Mouse (Mus musculus) adrenal gland, postnatal 25 days (tissue): ENCODE results near the gene Col9a1. TPM values are rescaled to one million over a fixed set of nuclear protein-coding genes. Genes with fewer than 3 reads are reported as not detected.

Experiments
- DNase-seq: peaks from one replicate; pipeline ENCODE4 v3.0.0; 2021; ENCODE audit warnings: mixed read lengths
- long read RNA-seq: library from polyadenylated mRNA; stranded (forward); transcript quantifications from one replicate; pipeline ENCODE4 v2.0.0, GENCODE M21; 2021
- total RNA-seq: library from RNA; stranded (reverse); gene quantifications from 2 replicates; pipeline ENCODE4 v1.2.3, GENCODE M21; 2021

The Col9a1 gene
- not detected in 2 replicates for total RNA-seq
- long read RNA-seq = 0 reads

DNA sequence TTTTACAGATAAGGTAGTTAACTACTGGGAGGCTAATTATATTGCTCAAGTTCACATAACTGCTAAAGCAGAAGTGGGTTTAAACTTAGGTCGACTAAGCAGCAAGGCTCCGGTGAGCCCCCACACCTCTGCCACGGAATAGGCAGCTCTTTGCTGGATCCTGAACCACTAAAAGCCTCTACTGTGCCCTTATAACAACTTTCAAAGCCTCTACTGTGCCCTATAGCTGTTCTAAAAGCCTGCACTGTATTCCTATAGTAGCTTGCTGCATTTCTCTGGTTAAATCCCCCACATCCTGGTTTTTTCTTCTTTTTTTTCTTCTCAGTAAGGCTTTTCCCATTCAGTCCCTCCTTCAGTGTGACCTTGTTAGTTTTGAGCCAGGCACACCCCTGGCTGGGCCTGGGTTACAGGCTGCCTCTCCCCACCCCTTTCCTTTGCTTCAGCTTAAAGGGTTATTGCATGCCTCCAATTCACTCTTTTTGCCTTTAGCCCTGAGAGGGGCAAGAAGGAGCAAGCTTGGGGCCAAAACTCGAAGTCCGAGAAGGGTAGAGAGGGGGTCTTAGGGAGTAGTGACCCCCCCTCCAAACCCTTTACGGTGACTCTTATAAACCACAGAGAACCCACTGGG lies at the start of gene Col9a1:
Gene Col9a1 (plus strand): TSS at position 387 of the 628 bp plus-strand sequence.
- no peak for DNase-seq

DNA sequence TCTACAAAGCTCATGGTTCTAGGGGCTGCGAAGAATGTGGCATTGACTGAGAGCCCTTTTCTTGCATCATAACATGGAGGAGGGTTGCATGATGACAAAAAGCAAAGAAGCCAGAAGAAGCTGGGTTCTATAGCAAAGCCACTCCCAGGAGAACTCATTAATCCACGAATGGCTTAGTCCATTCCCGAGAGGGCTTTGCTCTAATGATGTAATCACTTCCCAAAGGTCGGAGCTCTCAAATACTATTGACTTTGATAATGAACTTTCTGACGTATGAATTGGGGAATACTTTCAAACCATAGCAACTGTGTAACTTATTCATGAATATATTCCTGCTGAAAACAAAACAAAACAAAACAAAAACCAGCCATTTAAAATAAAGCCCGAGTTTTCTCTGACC lies 49.5 kb upstream of the Col9a1 start:
- no peak for DNase-seq

DNA sequence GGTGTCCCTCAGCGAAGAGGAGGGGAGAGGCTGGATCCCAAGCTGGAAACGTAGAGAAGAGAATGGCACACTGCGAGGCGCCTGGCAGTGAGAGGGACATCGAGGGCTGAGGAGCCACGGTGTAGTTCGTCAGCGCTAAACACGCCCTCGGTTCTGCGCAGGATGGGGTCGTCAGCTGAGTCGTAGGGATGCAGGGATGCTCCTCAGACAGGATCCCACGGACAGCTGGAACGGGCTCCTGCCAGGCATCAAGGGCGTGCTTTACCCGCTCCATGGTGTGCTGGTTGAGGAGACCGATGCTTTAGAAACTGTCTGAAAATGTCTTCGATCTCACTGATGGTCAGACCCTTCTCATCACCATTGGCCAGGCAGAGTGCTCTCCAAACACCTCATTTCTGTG lies 43.6 kb upstream of the Col9a1 start:
- no peak for DNase-seq

DNA sequence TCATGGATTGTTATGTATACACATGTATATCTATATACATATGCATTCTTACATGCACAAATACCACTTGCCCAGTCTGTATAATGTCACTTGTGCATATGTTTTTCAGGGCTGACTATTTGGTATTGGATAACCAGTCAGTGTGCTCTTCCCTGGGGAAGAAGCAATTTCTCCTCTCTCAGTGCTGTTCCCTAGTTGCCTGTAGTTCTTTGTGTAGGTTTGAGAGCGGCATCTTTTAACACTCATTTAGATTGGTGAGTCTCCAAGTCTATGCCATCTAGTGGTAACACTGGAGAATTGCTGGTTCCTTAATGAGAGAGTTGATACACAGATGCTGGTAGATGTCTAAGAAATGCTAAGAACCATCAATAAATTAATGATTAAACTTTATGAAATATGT lies 42.6 kb upstream of the Col9a1 start:
- no peak for DNase-seq

DNA sequence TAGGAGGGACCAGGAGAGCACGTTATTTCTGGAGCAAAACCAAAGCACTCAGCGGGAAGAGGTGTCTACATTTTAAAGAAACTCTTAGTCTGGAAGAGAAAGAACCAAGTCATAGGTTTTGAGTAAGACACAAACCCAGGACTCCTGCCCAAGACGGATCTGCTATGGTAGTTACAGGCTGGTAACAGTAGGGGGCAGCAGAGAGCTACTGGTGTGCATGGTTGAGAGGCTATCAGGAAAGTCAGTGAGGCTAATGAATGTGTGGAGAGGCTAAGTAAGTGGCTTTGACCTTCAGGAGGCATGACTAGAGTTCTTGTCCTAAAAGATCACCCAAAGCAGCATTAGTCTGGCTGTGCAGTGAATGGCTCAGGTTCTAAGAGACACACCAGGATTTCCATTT lies 40.3 kb upstream of the Col9a1 start:
- peak; percentile 56 for DNase-seq

DNA sequence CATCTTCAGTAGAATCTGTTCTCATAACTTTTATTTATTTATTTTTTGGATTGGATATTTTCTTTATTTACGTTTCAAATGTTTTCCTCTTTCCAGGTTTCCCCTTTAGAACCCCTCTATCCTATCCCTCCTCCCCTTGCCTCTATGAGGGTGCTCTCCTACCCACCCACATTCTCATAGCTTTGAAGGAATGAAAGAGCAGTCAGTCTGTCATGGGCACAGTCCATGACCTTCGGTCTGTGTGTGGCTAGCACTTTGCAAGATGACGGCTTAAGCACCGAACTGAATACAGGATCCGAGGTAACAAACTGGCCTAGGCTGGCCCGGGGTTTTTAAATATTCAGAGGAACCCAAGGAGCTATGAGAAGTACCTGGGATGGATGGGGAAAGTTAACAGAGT lies 36.9 kb upstream of the Col9a1 start:
- no peak for DNase-seq

DNA sequence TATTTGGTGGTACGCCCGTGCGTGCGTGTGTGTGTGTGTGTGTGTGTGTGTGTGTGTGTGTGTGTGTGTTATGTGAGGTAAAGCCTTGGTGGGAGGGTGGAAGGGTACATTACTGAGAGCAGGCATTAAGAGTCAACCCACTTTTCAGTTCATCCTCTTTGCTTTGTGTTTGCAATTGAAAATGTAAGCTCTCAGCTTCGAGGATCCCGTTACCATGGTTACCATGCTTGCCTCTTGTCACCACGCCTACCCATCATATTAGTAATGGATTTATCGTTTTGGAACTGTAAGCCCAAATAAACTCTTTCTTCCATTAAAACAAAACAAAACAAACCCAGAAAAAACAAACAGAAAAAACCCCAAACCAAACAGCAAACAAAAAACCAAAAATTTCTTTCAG lies 33.9 kb upstream of the Col9a1 start:
- no peak for DNase-seq

DNA sequence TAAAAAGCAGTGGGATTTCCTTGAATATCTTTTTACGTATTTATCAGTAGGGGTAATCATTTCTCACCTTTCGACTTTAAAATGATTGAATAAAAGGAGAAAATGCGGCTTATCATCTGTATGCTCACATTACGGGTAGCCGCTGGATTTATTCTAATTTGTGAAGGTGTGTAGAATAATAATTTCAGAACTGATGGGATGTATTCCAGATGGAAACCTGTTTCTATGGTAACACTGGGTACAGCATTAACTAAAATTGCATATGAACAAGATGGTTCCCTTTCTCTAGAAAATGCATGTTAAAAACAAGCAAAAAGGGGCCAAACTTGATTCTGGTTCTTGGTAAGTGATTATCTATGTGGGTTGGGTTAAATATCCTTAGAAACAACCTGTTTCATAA lies 19.7 kb upstream of the Col9a1 start:
- no peak for DNase-seq

DNA sequence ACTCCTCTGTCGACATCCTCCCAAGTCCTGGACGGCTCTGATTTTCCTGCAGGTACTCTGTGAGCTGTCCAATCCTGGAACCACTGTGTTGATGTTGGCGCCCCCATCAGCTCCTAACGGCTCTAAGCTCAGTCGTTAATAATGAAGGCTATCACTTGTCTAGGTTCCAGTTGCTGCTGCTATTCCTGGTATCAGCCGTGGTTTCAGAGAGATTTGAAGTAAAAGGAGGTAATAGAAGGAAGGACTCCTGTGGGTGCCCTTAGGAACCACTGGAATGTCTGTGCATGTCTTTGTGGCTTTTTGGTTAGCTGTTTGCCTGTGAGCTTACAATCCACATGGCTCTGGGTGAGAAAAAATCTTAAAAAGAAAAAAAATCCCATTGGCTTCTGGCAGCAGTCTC lies 8.0 kb upstream of the Col9a1 start:
- DNase-seq = no peak

DNA sequence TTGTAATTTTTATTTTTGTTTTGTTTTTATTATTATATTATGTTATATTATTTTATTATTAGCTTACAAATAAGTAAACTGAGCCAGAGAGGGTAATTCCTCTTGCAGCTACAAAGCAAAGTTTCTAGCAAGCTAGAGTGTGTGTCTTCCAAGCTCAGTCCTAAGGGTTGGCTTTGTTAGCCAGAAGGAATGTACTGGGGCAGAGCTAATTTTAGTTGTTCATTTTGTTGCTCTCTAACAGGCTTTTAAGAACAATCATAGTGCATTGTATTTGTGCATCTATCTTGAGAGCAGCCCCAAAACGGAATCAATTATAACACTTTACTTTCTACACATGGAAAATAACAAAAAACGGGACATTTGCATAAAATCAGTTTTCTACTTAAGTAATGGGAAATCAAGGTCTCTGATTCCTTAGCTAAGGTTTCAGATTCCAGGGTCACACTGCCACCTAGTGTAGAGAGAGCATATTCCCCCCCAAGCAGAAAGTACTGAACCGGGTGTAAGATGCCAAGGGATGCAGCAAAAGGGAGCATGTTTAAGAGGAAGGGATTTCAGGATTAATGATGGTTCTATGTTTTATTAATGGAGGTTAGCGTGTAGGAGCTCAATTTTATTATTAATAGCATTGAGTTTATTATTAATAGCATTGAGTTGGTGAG lies 6.1 kb upstream of the Col9a1 start:
- peak; percentile 5 for DNase-seq

DNA sequence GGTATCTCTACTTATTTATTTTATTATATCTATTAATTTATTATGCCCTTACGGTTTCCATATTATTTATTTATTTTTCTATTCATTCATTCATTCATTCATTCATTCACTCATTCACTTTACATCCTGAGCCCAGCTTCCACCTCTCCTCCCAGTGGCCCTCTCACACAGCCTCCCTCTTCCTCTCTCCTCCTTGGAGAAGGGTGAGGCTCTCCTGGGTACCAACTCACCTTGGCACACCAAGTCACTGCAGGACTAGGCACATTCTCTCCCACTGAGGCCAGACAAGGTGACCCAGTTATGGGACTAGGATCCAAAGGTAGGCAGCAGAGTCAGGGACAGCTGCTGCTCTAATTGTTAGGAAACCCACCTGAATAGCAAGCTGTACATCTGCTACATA lies 5.5 kb upstream of the Col9a1 start:
- DNase-seq = no peak

DNA sequence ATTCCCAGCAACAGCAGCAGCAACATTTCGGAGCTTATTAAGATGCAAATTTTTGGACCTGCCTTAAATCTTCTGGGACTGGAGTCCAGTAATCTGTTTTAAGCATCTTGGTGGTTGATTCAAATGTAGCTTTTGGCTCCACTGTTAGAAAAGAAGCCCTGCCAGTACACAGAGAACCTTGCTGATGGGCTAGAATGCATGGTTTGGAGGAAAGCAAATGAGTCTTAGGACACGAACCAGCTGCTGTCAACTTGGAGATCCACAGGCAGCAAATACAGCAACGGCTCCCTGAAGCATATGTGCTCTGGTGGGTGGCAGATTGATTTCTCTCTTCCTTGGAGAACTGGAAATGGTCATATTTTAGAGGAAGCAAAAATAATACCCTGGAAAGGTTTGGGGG lies 4.8 kb upstream of the Col9a1 start:
- DNase-seq = no peak

DNA sequence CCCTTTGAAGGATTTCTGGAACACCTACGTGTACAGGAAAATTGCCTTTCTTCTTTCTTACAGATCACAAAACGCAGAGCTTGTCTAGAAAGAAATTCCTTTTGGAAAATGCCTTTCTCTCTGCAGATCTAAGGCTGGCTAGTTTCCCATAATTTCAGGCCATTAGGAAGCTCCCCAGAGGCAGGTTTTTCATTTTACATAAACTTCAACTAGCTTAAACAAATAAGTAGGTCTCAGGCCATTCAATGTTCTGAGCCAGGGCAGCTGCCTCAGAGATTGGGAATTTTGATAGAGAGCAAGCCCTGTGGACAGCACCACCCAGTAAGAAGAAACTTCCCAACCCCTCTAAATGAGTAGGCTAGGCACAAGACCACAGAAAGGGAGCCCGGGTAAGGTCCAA lies 1.6 kb upstream of the Col9a1 start:
- no peak for DNase-seq

DNA sequence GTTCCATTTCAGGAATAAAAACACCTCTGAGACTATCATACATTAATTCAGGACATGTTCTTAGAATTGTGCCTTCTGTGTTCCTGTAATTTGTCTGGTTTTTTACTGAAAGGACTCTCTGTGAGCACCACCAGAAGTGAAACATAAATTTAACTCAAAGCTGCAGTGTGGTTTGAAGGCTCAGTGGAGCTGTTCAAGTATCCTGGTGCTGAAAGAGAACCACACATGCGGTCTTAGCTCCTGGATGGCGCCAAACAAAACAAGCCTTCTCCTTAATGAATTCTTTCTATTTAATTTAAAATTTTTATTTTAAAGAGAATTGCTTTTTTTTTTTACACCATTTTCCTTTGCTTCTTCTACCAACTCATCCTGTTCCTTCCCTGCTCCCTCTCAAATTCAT lies 2.4 kb downstream of the Col9a1 start:
- no peak for DNase-seq

DNA sequence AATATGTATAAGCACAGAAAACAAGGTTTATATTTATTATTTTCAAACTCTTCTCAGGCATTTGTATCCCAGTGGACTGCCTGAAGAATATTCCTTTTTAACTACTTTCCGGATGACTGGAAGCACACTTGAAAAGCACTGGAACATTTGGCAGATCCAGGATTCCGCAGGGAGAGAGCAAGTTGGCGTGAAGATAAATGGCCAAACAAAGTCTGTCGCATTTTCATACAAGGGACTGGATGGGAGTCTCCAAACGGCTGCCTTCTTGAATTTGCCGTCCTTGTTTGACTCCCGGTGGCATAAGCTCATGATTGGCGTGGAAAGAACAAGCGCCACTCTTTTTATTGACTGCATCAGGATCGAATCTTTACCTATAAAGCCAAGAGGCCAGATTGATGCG lies 7.6 kb downstream of the Col9a1 start:
- no peak for DNase-seq

DNA sequence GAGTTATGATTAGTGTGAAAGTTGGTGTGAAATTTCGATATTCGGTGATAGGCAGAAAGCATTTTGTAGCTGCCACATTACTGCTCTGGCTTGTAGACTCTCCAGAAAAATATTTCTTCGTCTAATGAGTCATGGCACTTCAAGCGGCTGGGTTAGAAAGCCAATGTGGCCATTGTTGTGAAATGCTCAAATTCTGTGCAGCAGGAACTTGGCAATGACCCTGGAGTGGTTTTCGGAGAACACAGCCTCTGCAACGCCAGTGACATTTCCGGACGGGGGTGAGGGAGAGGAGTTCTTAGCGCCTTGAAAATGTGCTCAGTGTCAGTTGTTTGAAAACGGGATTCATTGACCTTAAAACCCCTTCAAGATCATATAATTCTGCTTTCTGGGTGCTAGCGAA lies 9.6 kb downstream of the Col9a1 start:
- peak; percentile 6 for DNase-seq

DNA sequence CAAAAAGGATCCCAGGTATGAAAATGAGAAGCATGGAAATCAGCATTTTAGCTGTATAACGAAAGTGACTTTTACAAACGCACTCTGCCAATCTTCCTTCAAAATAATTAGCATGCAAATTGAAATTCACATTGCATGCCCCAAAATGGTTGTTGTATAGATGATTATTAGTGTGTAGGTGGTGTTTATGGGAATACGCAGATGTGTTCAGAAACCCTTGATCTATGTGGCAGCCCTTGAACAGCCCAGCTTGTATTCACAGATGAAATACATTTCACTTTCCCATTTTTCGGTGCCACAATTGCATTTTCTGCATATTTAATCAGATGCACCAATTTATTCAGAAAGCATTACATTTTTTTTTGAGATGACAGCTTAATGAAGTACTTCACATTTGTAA lies 14.3 kb downstream of the Col9a1 start:
- no peak for DNase-seq

DNA sequence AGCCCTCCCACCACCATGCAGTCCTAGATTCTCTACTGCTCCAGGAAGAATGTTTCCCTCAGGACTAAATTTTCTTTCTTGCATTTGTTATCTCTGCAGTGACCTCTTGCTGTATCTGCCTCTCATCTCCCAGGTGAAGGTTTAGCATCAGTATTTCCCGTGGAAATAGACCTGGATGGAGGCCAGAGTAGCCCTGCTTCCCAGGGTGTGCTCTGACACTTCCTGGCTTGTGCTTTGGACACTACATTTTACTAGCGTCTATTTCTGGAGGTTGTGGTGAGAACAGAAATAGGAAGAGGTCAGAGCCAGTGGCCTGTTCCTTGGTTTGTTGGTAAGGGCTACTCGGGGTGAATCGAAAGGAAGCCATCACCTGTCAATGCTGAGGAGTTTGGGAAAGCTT lies 16.7 kb downstream of the Col9a1 start:
- no peak for DNase-seq

DNA sequence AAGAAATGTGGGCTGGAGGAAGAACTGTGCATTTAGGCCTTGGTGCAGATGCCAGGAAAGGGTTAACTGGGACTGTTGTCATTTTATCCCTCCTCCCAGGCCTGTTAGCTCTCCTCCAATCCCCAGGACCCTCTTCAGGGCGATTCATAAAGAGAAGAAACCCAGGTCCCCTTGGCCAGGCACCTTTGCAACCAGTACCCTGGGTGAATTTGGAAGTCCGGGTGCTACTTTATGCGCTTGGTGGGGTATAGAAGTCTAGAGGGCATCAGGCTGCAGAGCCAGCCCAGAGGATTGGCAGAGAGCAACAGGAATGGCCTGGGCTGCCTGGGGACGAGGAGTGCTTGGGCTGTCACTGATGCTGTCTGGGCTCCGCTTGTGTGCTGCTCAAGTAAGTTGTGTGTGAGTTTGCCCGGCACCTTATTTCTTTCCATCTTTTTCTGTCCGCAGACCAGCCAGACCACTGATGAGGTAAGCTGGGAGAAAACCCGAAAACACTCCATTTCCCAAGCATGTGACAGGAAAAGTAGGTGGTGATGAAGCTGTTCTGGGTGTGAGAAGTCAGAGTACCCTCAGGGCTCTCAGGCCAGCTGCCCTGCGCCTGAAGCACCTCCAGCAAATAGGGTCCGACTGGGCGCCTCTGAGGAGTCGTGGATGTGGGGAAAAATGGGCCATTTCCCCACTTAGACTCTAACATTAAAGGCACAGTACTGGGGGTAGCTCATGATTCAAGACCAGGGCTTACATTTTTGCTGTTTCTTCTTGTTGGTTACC lies 17.8 kb downstream of the Col9a1 start:
- DNase-seq = no peak

DNA sequence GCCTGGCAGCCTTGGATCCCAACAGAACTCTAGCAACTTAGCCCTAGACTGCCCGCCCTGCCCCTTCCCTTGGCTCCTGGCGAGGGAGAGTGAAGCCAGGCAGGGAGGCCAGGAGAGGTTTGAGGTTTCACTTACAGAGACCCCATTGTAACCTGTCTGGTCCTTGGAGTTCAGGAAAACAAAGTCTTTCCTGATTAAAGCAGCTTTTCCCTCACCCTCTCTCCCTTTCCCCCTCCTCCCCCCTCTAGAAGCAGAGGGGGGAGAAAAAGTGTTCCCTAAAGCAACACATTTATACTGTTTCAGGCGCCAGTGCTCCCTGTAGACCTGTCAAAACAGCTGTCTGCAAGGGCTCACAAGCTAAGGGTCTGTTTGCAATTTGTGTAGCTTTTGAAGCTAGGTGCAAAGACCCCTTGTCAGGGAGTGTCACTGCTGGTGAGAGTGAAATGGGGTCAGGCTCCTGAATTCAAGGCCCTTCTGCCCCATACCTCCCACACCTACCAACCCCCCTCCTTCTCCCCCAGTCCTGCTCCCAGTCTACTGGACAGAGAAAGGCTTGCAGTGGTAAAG lies 18.6 kb downstream of the Col9a1 start:
- no peak for DNase-seq

DNA sequence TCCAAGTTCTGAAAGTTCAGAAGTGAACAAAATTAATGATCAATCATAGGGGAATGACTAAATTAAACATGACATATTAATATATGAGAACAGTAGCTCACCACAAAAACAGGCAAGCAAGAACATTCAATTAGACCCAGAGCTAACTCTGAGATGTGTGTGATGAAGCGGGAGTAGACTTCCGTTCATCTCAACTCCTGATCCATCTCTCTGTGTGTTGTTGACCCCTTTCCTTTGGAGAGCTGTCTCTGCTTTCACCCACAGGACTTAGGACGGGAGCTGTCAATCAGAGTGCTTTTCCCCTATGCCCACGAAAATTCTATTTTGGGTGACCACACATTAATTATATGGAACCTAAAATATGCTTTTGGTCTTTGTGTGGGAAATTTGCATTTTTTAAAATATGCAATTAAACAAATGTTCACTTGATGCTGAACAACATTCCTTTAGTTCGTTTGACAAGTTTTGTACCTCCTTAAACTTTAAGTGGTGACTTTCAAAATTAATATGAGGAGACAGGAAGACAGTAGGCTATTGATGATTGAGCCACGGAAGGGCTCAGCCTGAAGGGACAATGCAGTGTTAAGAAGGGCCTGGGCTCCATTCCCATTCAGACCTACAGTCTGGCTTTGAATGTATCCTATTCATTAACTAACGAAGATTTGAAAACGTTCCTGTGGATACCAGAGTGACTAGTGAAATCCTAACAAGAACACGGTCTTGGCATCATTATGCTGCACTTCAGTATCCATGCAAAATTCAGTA lies 34.4 kb downstream of the Col9a1 start:
- no peak for DNase-seq

DNA sequence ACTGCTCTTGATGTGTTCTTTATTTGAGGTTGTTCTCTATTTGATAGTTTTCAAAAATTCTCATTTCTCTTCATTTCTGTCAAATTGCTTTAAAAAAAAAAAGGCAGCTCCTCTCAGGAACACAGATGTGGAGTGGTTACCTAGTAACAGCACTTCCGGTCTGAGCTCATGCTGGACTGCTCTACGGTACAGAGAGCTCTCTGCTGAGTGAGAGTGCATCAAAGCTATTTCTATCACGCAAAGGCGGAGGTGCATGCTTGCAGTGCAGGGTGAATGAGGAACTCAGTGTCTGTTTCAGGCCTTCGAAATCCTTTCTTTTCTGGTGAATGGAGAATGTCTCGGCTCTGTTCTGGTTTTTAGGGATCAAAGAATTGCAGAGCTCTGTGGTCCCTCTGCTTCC lies 41.6 kb downstream of the Col9a1 start:
- no peak for DNase-seq

DNA sequence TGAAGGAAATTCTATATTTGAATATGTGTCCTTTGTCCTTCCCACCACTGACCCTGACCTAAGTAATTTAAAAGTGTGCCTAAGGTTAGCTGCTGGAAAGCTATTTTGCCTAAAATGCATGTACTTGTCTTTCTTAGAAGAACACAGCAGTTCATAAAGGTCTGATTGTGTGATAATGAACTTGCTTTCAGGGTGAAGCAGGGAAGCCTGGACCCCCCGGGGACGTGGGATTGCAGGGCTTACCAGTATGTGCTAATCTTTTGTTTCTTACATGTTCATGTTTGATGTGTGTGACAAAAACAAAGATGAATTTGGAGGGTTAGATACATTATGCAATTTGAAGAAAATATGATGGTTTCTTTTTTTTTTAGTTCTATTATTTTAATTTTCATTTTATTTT lies 44.8 kb downstream of the Col9a1 start:
- DNase-seq = no peak
